Mouse (Mus musculus): ENCODE data around the gene Farsa.

Farsa gene

GRCm38 (mm10) chr8:84834866-84835855 is 21.6 kb upstream of the Farsa start:
- DNase-seq (ENCODE audit: low spot score in 2 of 2) = peak; percentile 77 to 86

GRCm38 (mm10) chr8:84837149-84837911 is 19.5 kb upstream of the Farsa start:
- DNase-seq (ENCODE audit: low spot score in 2 of 2) = no peak

GRCm38 (mm10) chr8:84837912-84838470 is 18.8 kb upstream of the Farsa start:
- DNase-seq (ENCODE audit: low spot score in 2 of 2) = no peak

GRCm38 (mm10) chr8:84838513-84838912 is 18.3 kb upstream of the Farsa start:
- DNase-seq (ENCODE audit: low spot score in 2 of 2) = no peak

GRCm38 (mm10) chr8:84839411-84839810 is 17.4 kb upstream of the Farsa start:
- DNase-seq (ENCODE audit: low spot score in 2 of 2) = no peak

GRCm38 (mm10) chr8:84839875-84840247 is 16.9 kb upstream of the Farsa start:
- DNase-seq (ENCODE audit: low spot score in 2 of 2) = no peak

GRCm38 (mm10) chr8:84840248-84840999 is 16.4 kb upstream of the Farsa start, which contains the start of gene Rad23a:
Rad23a (minus strand) TSS chr8:84840665.
- peak; percentile 92 for DNase-seq (ENCODE audit: low spot score in 2 of 2)

- DNase-seq (ENCODE audit: low spot score in 2 of 2) = no peak
These were observed 15.3 kb upstream of the Farsa start for GRCm38 (mm10) chr8:84841514-84841913.

- DNase-seq (ENCODE audit: low spot score in 2 of 2) = no peak
These were observed 12.3 kb upstream of the Farsa start for GRCm38 (mm10) chr8:84844397-84845070.

GRCm38 (mm10) chr8:84845355-84846093 is 11.3 kb upstream of the Farsa start:
- DNase-seq (ENCODE audit: low spot score in 2 of 2) = peak in 1 of 2 experiments; percentile 37

GRCm38 (mm10) chr8:84846094-84846721 is 10.6 kb upstream of the Farsa start:
- DNase-seq (ENCODE audit: low spot score in 2 of 2) = no peak

GRCm38 (mm10) chr8:84846722-84847572 is 9.8 kb upstream of the Farsa start, which contains the start of gene Calr:
Calr (minus strand) TSS chr8:84846934.
- DNase-seq (ENCODE audit: low spot score in 2 of 2) = peak; percentile 100

GRCm38 (mm10) chr8:84847684-84848435 is 8.9 kb upstream of the Farsa start:
- no peak for DNase-seq (ENCODE audit: low spot score in 2 of 2)

GRCm38 (mm10) chr8:84856434-84856833 is 355 bp upstream of the Farsa start:
- DNase-seq (ENCODE audit: low spot score in 2 of 2) = no peak

- peak in 1 of 2 experiments; percentile 36 for DNase-seq (ENCODE audit: low spot score in 2 of 2)
These were observed 14.9 kb downstream of the Farsa start, which contains the start of gene Syce2 for GRCm38 (mm10) chr8:84871376-84872308. Syce2 (plus strand) TSS chr8:84872111.

GRCm38 (mm10) chr8:84872309-84872965 is 15.6 kb downstream of the Farsa start:
- no peak for DNase-seq (ENCODE audit: low spot score in 2 of 2)
